Mouse (Mus musculus) embryonic fibroblast, embryonic 13.5 days (primary cell): ENCODE measurements around the gene Arf3. TPM values are rescaled to one million over a fixed set of nuclear protein-coding genes. Genes with fewer than 3 reads are reported as not detected.
A peak's percentile ranks its signal among the peaks of the same experiment; 100 is the strongest.

ENCODE experiments used
- H3K27ac ChIP-seq: 2 replicates; pipeline ENCODE4 v1.5.1; 2012; ENCODE audit warnings: low read length, control low read depth, inconsistent platforms; ENCODE audit not compliant: insufficient read depth
- H3K4me1 ChIP-seq: 2 replicates; pipeline ENCODE4 v1.6.1; 2011; ENCODE audit warnings: low read length; ENCODE audit not compliant: control insufficient read depth, insufficient read depth
- H3K4me3 ChIP-seq: 2 replicates; pipeline ENCODE4 v1.5.1; 2011; ENCODE audit warnings: mild to moderate bottlenecking, control low read depth, low read length; ENCODE audit not compliant: insufficient read depth
- CTCF ChIP-seq: IDR thresholded peaks from 2 replicates; pipeline ENCODE4 v1.5.1; 2011; ENCODE audit warnings: mild to moderate bottlenecking, control low read depth, low read length, moderate library complexity, borderline replicate concordance; ENCODE audit not compliant: insufficient read depth
- POLR2A ChIP-seq: IDR thresholded peaks from 2 replicates; pipeline ENCODE4 v1.6.1; 2011; ENCODE audit warnings: low read depth, mild to moderate bottlenecking, control low read depth, low read length, moderate library complexity
- polyA plus RNA-seq: library from polyadenylated mRNA; stranded (reverse); fragments of >200 nt; gene quantifications from 2 replicates; pipeline ENCODE4 v1.2.4, GENCODE M21; 2011; ENCODE audit warnings: low read depth; ENCODE audit not compliant: missing spikeins, insufficient read length

Arf3 gene
- polyA plus RNA-seq, 1 experiment, result 91.3 TPM

GRCm38 (mm10) chr15:98704312-98704711 lies 58.7 kb downstream of the Arf3 start:
- no peak for TF ChIP-seq CTCF
- TF ChIP-seq POLR2A, result no peak
- Histone ChIP-seq H3K27ac (no peak overlapping the region), H3K4me1 (no peaks in the 10 kb centered on the region; the same call in 1 of the 2 replicates), H3K4me3 (no peak overlapping the region)

- Histone ChIP-seq H3K4me1 (no peaks in the 10 kb centered on the region; the same call in 1 of the 2 replicates), H3K27ac (no peak overlapping the region), H3K4me3 (peak overlapping the region; percentile 34; the same call in 1 of the 2 replicates)
- no peak for TF ChIP-seq POLR2A
- peak; percentile 73 for TF ChIP-seq CTCF
These were observed 63.6 kb downstream of the Arf3 start for GRCm38 (mm10) chr15:98699190-98700105.

GRCm38 (mm10) chr15:98696216-98696615 lies 66.8 kb downstream of the Arf3 start:
- Histone ChIP-seq H3K27ac (no peak overlapping the region), H3K4me3 (no peak overlapping the region), H3K4me1 (peaks cover 5% of the 10 kb centered on the region; the same call in 1 of the 2 replicates)
- TF ChIP-seq POLR2A (no peak), CTCF (no peak)

- no peak for TF ChIP-seq POLR2A
- no peak for TF ChIP-seq CTCF
- Histone ChIP-seq H3K4me1 (peaks cover 5% of the 10 kb centered on the region; the same call in 1 of the 2 replicates), H3K27ac (no peak overlapping the region), H3K4me3 (no peak overlapping the region)
These were observed 67.3 kb downstream of the Arf3 start for GRCm38 (mm10) chr15:98695726-98696125.

- TF ChIP-seq POLR2A, result no peak
- no peak for TF ChIP-seq CTCF
- Histone ChIP-seq H3K4me3 (no peak overlapping the region), H3K27ac (peak overlapping the region; percentile 70), H3K4me1 (peaks cover 5% of the 10 kb centered on the region; the same call in 1 of the 2 replicates)
These were observed 70.8 kb downstream of the Arf3 start for GRCm38 (mm10) chr15:98692171-98692715.

- peaks cover 5% of the 10 kb centered on the region; the same call in 1 of the 2 replicates for H3K4me1 ChIP-seq
- peak overlapping the region; percentile 45; the same call in 1 of the 2 replicates for H3K27ac ChIP-seq
- TF ChIP-seq POLR2A, result no peak
- TF ChIP-seq CTCF, result no peak
- H3K4me3 ChIP-seq, result no peak overlapping the region
These were observed 71.4 kb downstream of the Arf3 start for GRCm38 (mm10) chr15:98691486-98692147.

- H3K4me3 ChIP-seq, result no peak overlapping the region
- no peak overlapping the region for H3K27ac ChIP-seq
- peaks cover 5% of the 10 kb centered on the region; the same call in 1 of the 2 replicates for H3K4me1 ChIP-seq
- TF ChIP-seq CTCF (no peak), POLR2A (no peak)
These were observed 73.3 kb downstream of the Arf3 start for GRCm38 (mm10) chr15:98689682-98690081.

Other genes starting within 250 kb of the Arf3 start
- gene Kansl2, start 228.9 kb downstream of the Arf3 start, polyA plus RNA-seq, result 91.2 and 117 TPM in 2 replicates
- gene Ccnt1, start 192.3 kb downstream of the Arf3 start, polyA plus RNA-seq, result 36.3 and 40.6 TPM in 2 replicates
- gene 4930415O20Rik, start 192.2 kb downstream of the Arf3 start, polyA plus RNA-seq, result not detected in 2 replicates
- gene Adcy6, start 153.1 kb downstream of the Arf3 start, polyA plus RNA-seq, result 49.8 and 56.5 TPM in 2 replicates
- 40.5 and 44.2 TPM in 2 replicates for gene Cacnb3, start 132.4 kb downstream of the Arf3 start, polyA plus RNA-seq
- 58.8 and 62.4 TPM in 2 replicates for gene Ddx23, start 100.3 kb downstream of the Arf3 start, polyA plus RNA-seq
- 9.6 and 14.3 TPM in 2 replicates for gene Rnd1, start 85.8 kb downstream of the Arf3 start, polyA plus RNA-seq
- 2.7 and 3.2 TPM in 2 replicates for gene Ccdc65, start 55.0 kb downstream of the Arf3 start, polyA plus RNA-seq
- gene Fkbp11, start 35.0 kb downstream of the Arf3 start, polyA plus RNA-seq, result 48.6 and 57.3 TPM in 2 replicates
- gene Wnt10b, start 14.9 kb upstream of the Arf3 start, polyA plus RNA-seq, result 1.9 and 5.8 TPM in 2 replicates
- gene Wnt1, start 26.6 kb upstream of the Arf3 start, polyA plus RNA-seq, result not detected in 2 replicates
- gene Ddn, start 46.3 kb upstream of the Arf3 start, polyA plus RNA-seq, result not detected in 2 replicates
- gene Prkag1, start 68.3 kb upstream of the Arf3 start, polyA plus RNA-seq, result 94.2 and 101 TPM in 2 replicates
- 28.0 and 31.5 TPM in 2 replicates for gene Kmt2d, start 108.0 kb upstream of the Arf3 start, polyA plus RNA-seq
- 6.0 and 7.8 TPM in 2 replicates for gene Rhebl1, start 131.3 kb upstream of the Arf3 start, polyA plus RNA-seq
- gene Dhh, start 135.3 kb upstream of the Arf3 start, polyA plus RNA-seq, result 0.14 and 0.27 TPM in 2 replicates
- 11.3 and 14.7 TPM in 2 replicates for gene Lmbr1l, start 155.0 kb upstream of the Arf3 start, polyA plus RNA-seq
- gene Tuba1b, start 171.4 kb upstream of the Arf3 start, polyA plus RNA-seq, result 3,138 and 3,689 TPM in 2 replicates
- 333 and 559 TPM in 2 replicates for gene Gm49450, start 190.3 kb upstream of the Arf3 start, polyA plus RNA-seq
- 1,082 and 1,134 TPM in 2 replicates for gene Tuba1a, start 190.5 kb upstream of the Arf3 start, polyA plus RNA-seq